Mouse (Mus musculus): ENCODE results near the gene Sipa1l1. TPM values are rescaled to one million over a fixed set of nuclear protein-coding genes. Genes with fewer than 3 reads are reported as not detected.

Sipa1l1 gene
- polyA plus RNA-seq, 1 experiment from 2014 or later = 17.2 TPM

- Histone ChIP-seq H3K4me1 (ENCODE audit: control insufficient read depth, insufficient read depth, low read length) (no peaks in the 10 kb centered on the region), H3K27ac (ENCODE audit: low read depth, low read length) (no peak overlapping the region), H3K9ac (replicated peaks; ENCODE audit: low read depth, low read length) (no peak overlapping the region), H3K27me3 (ENCODE audit: control insufficient read depth, insufficient read depth, low read length) (no peaks in the 10 kb centered on the region), H3K36me3 (ENCODE audit: control insufficient read depth, insufficient read depth, low read length) (no peaks in the 10 kb centered on the region), H3K9me3 (ENCODE audit: control insufficient read depth, low read length) (no peaks in the 10 kb centered on the region), H3K4me3 (ENCODE audit: low read depth, low read length) (no peak overlapping the region), H3K4me2 (ENCODE audit: low read depth, low read length) (no peak overlapping the region)
- ATAC-seq (ENCODE audit: low read depth) = no peak
- WGBS = 90% methylated on average over 2 of the region's 2 CpGs
Observed at GRCm38 (mm10) chr12:82356476-82356875, 187.4 kb downstream of the Sipa1l1 start.

GRCm38 (mm10) chr12:82357431-82357830 is 188.3 kb downstream of the Sipa1l1 start:
- no peak overlapping the region for H3K4me3 ChIP-seq (ENCODE audit: low read depth, low read length)
- H3K27ac ChIP-seq (ENCODE audit: low read depth, low read length) = no peak overlapping the region
- no peak overlapping the region for H3K4me2 ChIP-seq (ENCODE audit: low read depth, low read length)
- no peak overlapping the region for H3K9ac ChIP-seq (replicated peaks; ENCODE audit: low read depth, low read length)
- H3K4me1 ChIP-seq (ENCODE audit: control insufficient read depth, insufficient read depth, low read length) = no peaks in the 10 kb centered on the region
- 87% methylated on average over 5 of the region's 5 CpGs for WGBS
- H3K9me3 ChIP-seq (ENCODE audit: control insufficient read depth, low read length) = no peaks in the 10 kb centered on the region
- H3K27me3 ChIP-seq (ENCODE audit: control insufficient read depth, insufficient read depth, low read length) = no peaks in the 10 kb centered on the region
- ATAC-seq (ENCODE audit: low read depth) = no peak
- H3K36me3 ChIP-seq (ENCODE audit: control insufficient read depth, insufficient read depth, low read length) = no peaks in the 10 kb centered on the region

GRCm38 (mm10) chr12:82362796-82363195 is 193.7 kb downstream of the Sipa1l1 start:
- no peaks in the 10 kb centered on the region for H3K4me1 ChIP-seq (ENCODE audit: control insufficient read depth, insufficient read depth, low read length)
- no peak overlapping the region for H3K4me3 ChIP-seq (ENCODE audit: low read depth, low read length)
- no peak overlapping the region for H3K9ac ChIP-seq (replicated peaks; ENCODE audit: low read depth, low read length)
- H3K27me3 ChIP-seq (ENCODE audit: control insufficient read depth, insufficient read depth, low read length) = no peaks in the 10 kb centered on the region
- no peak overlapping the region for H3K27ac ChIP-seq (ENCODE audit: low read depth, low read length)
- H3K36me3 ChIP-seq (ENCODE audit: control insufficient read depth, insufficient read depth, low read length) = no peaks in the 10 kb centered on the region
- 94% methylated on average over 9 of the region's 9 CpGs for WGBS
- no peak for ATAC-seq (ENCODE audit: low read depth)
- H3K9me3 ChIP-seq (ENCODE audit: control insufficient read depth, low read length) = no peaks in the 10 kb centered on the region
- H3K4me2 ChIP-seq (ENCODE audit: low read depth, low read length) = no peak overlapping the region

GRCm38 (mm10) chr12:82364186-82364585 is 195.1 kb downstream of the Sipa1l1 start:
- no peak for ATAC-seq (ENCODE audit: low read depth)
- Histone ChIP-seq H3K9ac (replicated peaks; ENCODE audit: low read depth, low read length) (no peak overlapping the region), H3K27me3 (ENCODE audit: control insufficient read depth, insufficient read depth, low read length) (no peaks in the 10 kb centered on the region), H3K4me1 (ENCODE audit: control insufficient read depth, insufficient read depth, low read length) (no peaks in the 10 kb centered on the region), H3K4me2 (ENCODE audit: low read depth, low read length) (no peak overlapping the region), H3K9me3 (ENCODE audit: control insufficient read depth, low read length) (no peaks in the 10 kb centered on the region), H3K4me3 (ENCODE audit: low read depth, low read length) (no peak overlapping the region), H3K27ac (ENCODE audit: low read depth, low read length) (no peak overlapping the region), H3K36me3 (ENCODE audit: control insufficient read depth, insufficient read depth, low read length) (no peaks in the 10 kb centered on the region)
- WGBS = 70% methylated on average over 7 of the region's 7 CpGs

- Histone ChIP-seq H3K9me3 (ENCODE audit: control insufficient read depth, low read length) (no peaks in the 10 kb centered on the region), H3K27me3 (ENCODE audit: control insufficient read depth, insufficient read depth, low read length) (no peaks in the 10 kb centered on the region), H3K4me3 (ENCODE audit: low read depth, low read length) (no peak overlapping the region), H3K27ac (ENCODE audit: low read depth, low read length) (no peak overlapping the region), H3K4me1 (ENCODE audit: control insufficient read depth, insufficient read depth, low read length) (no peaks in the 10 kb centered on the region), H3K36me3 (ENCODE audit: control insufficient read depth, insufficient read depth, low read length) (no peaks in the 10 kb centered on the region), H3K4me2 (ENCODE audit: low read depth, low read length) (no peak overlapping the region), H3K9ac (replicated peaks; ENCODE audit: low read depth, low read length) (no peak overlapping the region)
- 60% methylated on average over 5 of the region's 5 CpGs for WGBS
- ATAC-seq (ENCODE audit: low read depth) = no peak
Observed at GRCm38 (mm10) chr12:82365276-82365875, 196.3 kb downstream of the Sipa1l1 start.

GRCm38 (mm10) chr12:82366754-82367153 is 197.6 kb downstream of the Sipa1l1 start:
- no peak for ATAC-seq (ENCODE audit: low read depth)
- H3K4me3 ChIP-seq (ENCODE audit: low read depth, low read length) = no peak overlapping the region
- H3K27ac ChIP-seq (ENCODE audit: low read depth, low read length) = no peak overlapping the region
- H3K27me3 ChIP-seq (ENCODE audit: control insufficient read depth, insufficient read depth, low read length) = no peaks in the 10 kb centered on the region
- no peaks in the 10 kb centered on the region for H3K36me3 ChIP-seq (ENCODE audit: control insufficient read depth, insufficient read depth, low read length)
- H3K9ac ChIP-seq (replicated peaks; ENCODE audit: low read depth, low read length) = no peak overlapping the region
- no peak overlapping the region for H3K4me2 ChIP-seq (ENCODE audit: low read depth, low read length)
- no peaks in the 10 kb centered on the region for H3K9me3 ChIP-seq (ENCODE audit: control insufficient read depth, low read length)
- 91% methylated on average over 6 of the region's 6 CpGs for WGBS
- no peaks in the 10 kb centered on the region for H3K4me1 ChIP-seq (ENCODE audit: control insufficient read depth, insufficient read depth, low read length)

- WGBS = 95% methylated on average over 2 of the region's 2 CpGs
Observed at GRCm38 (mm10) chr12:82367345-82367744, 198.2 kb downstream of the Sipa1l1 start.

GRCm38 (mm10) chr12:82367986-82368385 is 198.9 kb downstream of the Sipa1l1 start:
- Histone ChIP-seq H3K4me1 (ENCODE audit: control insufficient read depth, insufficient read depth, low read length) (no peaks in the 10 kb centered on the region), H3K27ac (ENCODE audit: low read depth, low read length) (no peak overlapping the region), H3K36me3 (ENCODE audit: control insufficient read depth, insufficient read depth, low read length) (no peaks in the 10 kb centered on the region), H3K27me3 (ENCODE audit: control insufficient read depth, insufficient read depth, low read length) (no peaks in the 10 kb centered on the region), H3K4me3 (ENCODE audit: low read depth, low read length) (no peak overlapping the region), H3K9me3 (ENCODE audit: control insufficient read depth, low read length) (no peaks in the 10 kb centered on the region), H3K9ac (replicated peaks; ENCODE audit: low read depth, low read length) (no peak overlapping the region), H3K4me2 (ENCODE audit: low read depth, low read length) (no peak overlapping the region)
- ATAC-seq (ENCODE audit: low read depth) = no peak
- WGBS = 96% methylated on average over 3 of the region's 3 CpGs

More at GRCm38 (mm10) chr12:82367345-82367744, 198.2 kb downstream of the Sipa1l1 start:
- Histone ChIP-seq H3K9ac (replicated peaks; ENCODE audit: low read depth, low read length) (no peak overlapping the region), H3K36me3 (ENCODE audit: control insufficient read depth, insufficient read depth, low read length) (no peaks in the 10 kb centered on the region), H3K27ac (ENCODE audit: low read depth, low read length) (no peak overlapping the region), H3K4me2 (ENCODE audit: low read depth, low read length) (no peak overlapping the region), H3K4me1 (ENCODE audit: control insufficient read depth, insufficient read depth, low read length) (no peaks in the 10 kb centered on the region), H3K4me3 (ENCODE audit: low read depth, low read length) (no peak overlapping the region), H3K9me3 (ENCODE audit: control insufficient read depth, low read length) (no peaks in the 10 kb centered on the region), H3K27me3 (ENCODE audit: control insufficient read depth, insufficient read depth, low read length) (no peaks in the 10 kb centered on the region)
- ATAC-seq (ENCODE audit: low read depth) = no peak

GRCm38 (mm10) chr12:82369402-82370160 is 200.5 kb downstream of the Sipa1l1 start:
- no peak for ATAC-seq (ENCODE audit: low read depth)
- 74% methylated on average over 5 of the region's 5 CpGs for whole genome bisulfite sequencing
- Histone ChIP-seq H3K4me1 (ENCODE audit: control insufficient read depth, insufficient read depth, low read length) (no peaks in the 10 kb centered on the region), H3K36me3 (ENCODE audit: control insufficient read depth, insufficient read depth, low read length) (no peaks in the 10 kb centered on the region), H3K27me3 (ENCODE audit: control insufficient read depth, insufficient read depth, low read length) (no peaks in the 10 kb centered on the region), H3K9me3 (ENCODE audit: control insufficient read depth, low read length) (no peaks in the 10 kb centered on the region), H3K4me3 (ENCODE audit: low read depth, low read length) (no peak overlapping the region), H3K27ac (ENCODE audit: low read depth, low read length) (no peak overlapping the region), H3K4me2 (ENCODE audit: low read depth, low read length) (no peak overlapping the region), H3K9ac (replicated peaks; ENCODE audit: low read depth, low read length) (no peak overlapping the region)

All from neural tube, embryonic 14.5 days (tissue).